Mouse (Mus musculus) intestine, postnatal 0 days (tissue): ENCODE results near the gene Zfp280c. TPM values are rescaled to one million over a fixed set of nuclear protein-coding genes. Genes with fewer than 3 reads are reported as not detected.

Experiments used
- ATAC-seq: fragments of 200-750 bp; cut with Nextera tagmentation; 2 replicates; pipeline ENCODE4 v1.8.0; 2017; ENCODE audit warnings: mild to moderate bottlenecking, moderate TSS enrichment, moderate library complexity
- H3K27ac ChIP-seq: fragments of 300-500 bp; sonication (generic); 2 replicates; pipeline ENCODE4 v1.5.1; 2014; ENCODE audit warnings: mild to moderate bottlenecking, low read depth, low read length, moderate library complexity
- H3K27me3 ChIP-seq: fragments of 300-500 bp; sonication (generic); replicated peaks from 2 replicates; pipeline ENCODE4 v1.6.1; 2014; ENCODE audit warnings: low read length, mixed read lengths; ENCODE audit not compliant: control insufficient read depth, insufficient read depth
- H3K36me3 ChIP-seq: fragments of 300-500 bp; sonication (generic); 2 replicates; pipeline ENCODE4 v1.6.1; 2014; ENCODE audit warnings: mild to moderate bottlenecking, moderate library complexity; ENCODE audit not compliant: control insufficient read depth, insufficient read depth
- H3K4me1 ChIP-seq: fragments of 300-500 bp; sonication (generic); replicated peaks from 2 replicates; pipeline ENCODE4 v1.6.1; 2014; ENCODE audit warnings: antibody characterized with exemption, low read length, mixed read lengths; ENCODE audit not compliant: control insufficient read depth, insufficient read depth
- H3K4me2 ChIP-seq: fragments of 300-500 bp; sonication (generic); replicated peaks from 2 replicates; pipeline ENCODE4 v1.6.1; 2014; ENCODE audit warnings: low read depth, mild to moderate bottlenecking, moderate library complexity
- H3K4me3 ChIP-seq: fragments of 300-500 bp; sonication (generic); 2 replicates; pipeline ENCODE4 v1.5.1; 2014; ENCODE audit warnings: low read depth, low read length
- H3K9ac ChIP-seq: fragments of 300-500 bp; sonication (generic); 2 replicates; pipeline ENCODE4 v1.6.1; 2014; ENCODE audit warnings: mild to moderate bottlenecking, low read depth, low read length
- H3K9me3 ChIP-seq: fragments of 300-500 bp; sonication (generic); 2 replicates; pipeline ENCODE4 v1.6.1; 2016; ENCODE audit warnings: mixed run types; ENCODE audit not compliant: control insufficient read depth
- CTCF ChIP-seq: sonication (generic); IDR thresholded peaks from 2 replicates; pipeline ENCODE4 v1.5.1; 2016; ENCODE audit warnings: low read depth, mild to moderate bottlenecking, control low read depth, antibody characterized with exemption, moderate library complexity
- WGBS: fragments of 180-500 bp; shearing (Covaris S2); extraction: QIAGEN DNeasy Blood & Tissue Kit; methylation state at CpG from one replicate; pipeline ENCODE4 v1.1.7; 2014; 5-methylcytosine and 5-hydroxymethylcytosine counted together
- polyA plus RNA-seq: library from polyadenylated mRNA; unstranded; fragments of >200 nt; fragmentation: Nextera tagmentation; extraction: Ambion mirVana; gene quantifications from 2 replicates; pipeline ENCODE4 v1.2.1, GENCODE M21; 2015

Zfp280c gene
- 3.2 and 3.9 TPM in 2 replicates for polyA plus RNA-seq

GRCm38 (mm10) chrX:48594099-48594760, at the start of gene Zfp280c:
Gene Zfp280c, minus strand, starts transcription at chrX:48594504.
- Histone ChIP-seq H3K4me1 (no peaks in the 10 kb centered on the region), H3K9ac (peak within 1 kb of the TSS; percentile 50), H3K4me3 (peak within 1 kb of the TSS; percentile 58), H3K4me2 (peak within 1 kb of the TSS; percentile 64), H3K27me3 (no peaks in the 10 kb centered on the region), H3K27ac (peak within 1 kb of the TSS; percentile 36; the same call in 1 of the 2 replicates), H3K9me3 (no peaks in the 10 kb centered on the region), H3K36me3 (no peaks in the 10 kb centered on the region)
- ATAC-seq, result peak; percentile 71
- WGBS, result 18% methylated on average over 45 of the region's 45 CpGs
- TF ChIP-seq CTCF, result no peak

- ATAC-seq, result no peak
- H3K27me3 ChIP-seq, result no peaks in the 10 kb centered on the region
- H3K4me2 ChIP-seq, result no peak overlapping the region
- 59% methylated on average over 2 of the region's 2 CpGs for WGBS
- TF ChIP-seq CTCF, result peak; percentile 44
- no peaks in the 10 kb centered on the region for H3K36me3 ChIP-seq
- H3K9ac ChIP-seq, result no peak overlapping the region
- H3K4me3 ChIP-seq, result no peak overlapping the region
- no peaks in the 10 kb centered on the region for H3K9me3 ChIP-seq
- no peaks in the 10 kb centered on the region for H3K4me1 ChIP-seq
- H3K27ac ChIP-seq, result no peak overlapping the region
These were observed 42.7 kb upstream of the Zfp280c start for GRCm38 (mm10) chrX:48637032-48637431.

GRCm38 (mm10) chrX:48624054-48624420, 29.7 kb upstream of the Zfp280c start:
- H3K4me2 ChIP-seq, result peak overlapping the region; percentile 64
- WGBS, result 28% methylated on average over 9 of the region's 9 CpGs
- no peak for TF ChIP-seq CTCF
- peak overlapping the region; percentile 60 for H3K4me3 ChIP-seq
- H3K27ac ChIP-seq, result no peak overlapping the region
- H3K9ac ChIP-seq, result peak overlapping the region; percentile 59
- H3K27me3 ChIP-seq, result no peaks in the 10 kb centered on the region
- no peak for ATAC-seq
- no peaks in the 10 kb centered on the region for H3K36me3 ChIP-seq
- H3K9me3 ChIP-seq, result no peaks in the 10 kb centered on the region
- H3K4me1 ChIP-seq, result no peaks in the 10 kb centered on the region

- H3K36me3 ChIP-seq, result no peaks in the 10 kb centered on the region
- peak within 1 kb of the TSS; percentile 64 for H3K4me2 ChIP-seq
- TF ChIP-seq CTCF, result no peak
- no peaks in the 10 kb centered on the region for H3K27me3 ChIP-seq
- peak; percentile 95 for ATAC-seq
- peak within 1 kb of the TSS; percentile 60 for H3K4me3 ChIP-seq
- 19% methylated on average over 38 of the region's 38 CpGs for WGBS
- no peaks in the 10 kb centered on the region for H3K9me3 ChIP-seq
- H3K4me1 ChIP-seq, result no peaks in the 10 kb centered on the region
- 0 out of 2 replicates have a peak within 1 kb of the TSS, but pooled peaks have one; percentile 17 for H3K27ac ChIP-seq
- H3K9ac ChIP-seq, result peak within 1 kb of the TSS; percentile 59
These were observed 29.2 kb upstream of the Zfp280c start, which contains the start of gene Slc25a14 for GRCm38 (mm10) chrX:48623379-48624053. Gene Slc25a14, plus strand, starts transcription at chrX:48623413.

- 0 out of 2 replicates have a peak overlapping the region, but pooled peaks have one; percentile 17 for H3K27ac ChIP-seq
- no peak for ATAC-seq
- 31% methylated on average over 4 of the region's 4 CpGs for WGBS
These were observed 28.7 kb upstream of the Zfp280c start for GRCm38 (mm10) chrX:48623049-48623378.

GRCm38 (mm10) chrX:48604872-48605271, 10.6 kb upstream of the Zfp280c start:
- no peaks in the 10 kb centered on the region for H3K4me1 ChIP-seq
- no peak for ATAC-seq
- no peak overlapping the region for H3K4me3 ChIP-seq
- H3K36me3 ChIP-seq, result no peaks in the 10 kb centered on the region
- H3K9ac ChIP-seq, result no peak overlapping the region
- no peak overlapping the region for H3K27ac ChIP-seq
- no peak for TF ChIP-seq CTCF
- H3K4me2 ChIP-seq, result no peak overlapping the region
- WGBS, result 52% methylated on average over 2 of the region's 2 CpGs
- no peaks in the 10 kb centered on the region for H3K9me3 ChIP-seq
- H3K27me3 ChIP-seq, result no peaks in the 10 kb centered on the region

More at GRCm38 (mm10) chrX:48623049-48623378, 28.7 kb upstream of the Zfp280c start:
- H3K4me2 ChIP-seq, result peak overlapping the region; percentile 64
- H3K4me3 ChIP-seq, result peak overlapping the region; percentile 60
- H3K36me3 ChIP-seq, result no peaks in the 10 kb centered on the region
- H3K9me3 ChIP-seq, result no peaks in the 10 kb centered on the region
- H3K27me3 ChIP-seq, result no peaks in the 10 kb centered on the region
- no peak overlapping the region for H3K9ac ChIP-seq
- no peak for TF ChIP-seq CTCF
- no peaks in the 10 kb centered on the region for H3K4me1 ChIP-seq
